ENCODE assay signal across 25 mouse cellular contexts in genomic region chr4:149797220-149797610, GRCm38 (mm10). TPM values are rescaled to one million over a fixed set of nuclear protein-coding genes. Genes with fewer than 3 reads are reported as not detected.
DNase-seq lines count a peak whose midpoint lies in the region; ATAC-seq and TF ChIP-seq lines count a peak whose summit lies in the region.
"Had no signal": no experiment of that assay in that cellular context is flagged by ENCODE, and none has a peak within 500 bp of the region (broad histone marks: within the 10 kb centered on the region; RNA-seq: fewer than 3 reads in every experiment).

No protein-coding gene starts in this region.

- no peak for DNase-seq in left cerebral cortex, adult 2 months (ENCODE audit: extremely low spot score in 1 of 2, low spot score in 2 of 2)
- no peak for DNase-seq in left cerebral cortex, postnatal 36 days (ENCODE audit: low spot score in 2 of 2)
- DNase-seq in liver, embryonic 13.5 days: no peak
- no peak for DNase-seq in c-Kit-positive CD71-positive TER-119-positive erythroid progenitor cells, embryonic 14.5 days (ENCODE audit: low spot score)
- no peak for DNase-seq in gastrocnemius, adult 8-10 months (ENCODE audit: low spot score in 2 of 2)
- DNase-seq: adrenal gland, postnatal 10 days; B cell, adult 2 months; cerebellum, adult 2 months; cerebellum, postnatal 14 days; forebrain, postnatal 0 days; gastrocnemius, postnatal 10 days; kidney, adult 11 months; kidney, postnatal 25 days; lung, postnatal 36 days; thymus, postnatal 4 days had no signal

- 46% methylated on average over 1 of the region's 1 CpGs for WGBS in liver, embryonic 13.5 days (ENCODE audit: insufficient replicate concordance)

- H3K9me3 ChIP-seq in liver, embryonic 13.5 days (replicated peaks): no peaks in the 10 kb centered on the region
- H3K9me3 ChIP-seq: embryonic facial prominence, embryonic 10.5 days; embryonic facial prominence, embryonic 15.5 days; forebrain, embryonic 12.5 days; heart, embryonic 15.5 days; hindbrain, embryonic 13.5 days; limb, embryonic 13.5 days; lung, embryonic 15.5 days; midbrain, embryonic 12.5 days had no signal

- no peak for TF ChIP-seq CTCF in left cerebral cortex, adult 2 months (IDR thresholded peaks at IDR 0.05)
- no peak for TF ChIP-seq CTCF in cortical plate, adult 2 months (IDR thresholded peaks at IDR 0.05; ENCODE audit: extremely low read depth, insufficient read depth, low read length)

- TF ChIP-seq POLR2A in cortical plate, adult 2 months (IDR thresholded peaks at IDR 0.05; ENCODE audit: extremely low read depth, insufficient read depth, low read length): no peak
- no peak for TF ChIP-seq POLR2A in myocyte (IDR thresholded peaks at IDR 0.05; ENCODE audit: insufficient read length, low read depth)

- H3K4me3 ChIP-seq in left cerebral cortex, adult 2 months: no peak overlapping the region
- H3K4me3 ChIP-seq in cortical plate, adult 2 months (ENCODE audit: insufficient read depth, low read length): no peak overlapping the region
- H3K4me3 ChIP-seq in liver, embryonic 13.5 days (replicated peaks): no peak overlapping the region
- no peak overlapping the region for H3K4me3 ChIP-seq in myocyte
- H3K4me3 ChIP-seq: embryonic facial prominence, embryonic 10.5 days; embryonic facial prominence, embryonic 15.5 days; forebrain, embryonic 12.5 days; heart, embryonic 15.5 days; hindbrain, embryonic 13.5 days; limb, embryonic 13.5 days; lung, embryonic 15.5 days; midbrain, embryonic 12.5 days had no signal

- H3ac ChIP-seq in myocyte (ENCODE audit: control insufficient read depth, insufficient read length): no peak overlapping the region

- H3K36me3 ChIP-seq in liver, embryonic 13.5 days: no peaks in the 10 kb centered on the region
- no peaks in the 10 kb centered on the region for H3K36me3 ChIP-seq in myocyte (ENCODE audit: control insufficient read depth, insufficient read depth)
- H3K36me3 ChIP-seq: embryonic facial prominence, embryonic 10.5 days; embryonic facial prominence, embryonic 15.5 days; forebrain, embryonic 12.5 days; heart, embryonic 15.5 days; hindbrain, embryonic 13.5 days; limb, embryonic 13.5 days; lung, embryonic 15.5 days; midbrain, embryonic 12.5 days had no signal

- peaks cover 6% of the 10 kb centered on the region for H3K4me1 ChIP-seq in cortical plate, adult 2 months (ENCODE audit: control insufficient read depth, insufficient read depth, low read length)
- peaks cover 34% of the 10 kb centered on the region for H3K4me1 ChIP-seq in liver, embryonic 13.5 days (replicated peaks)

- intact Hi-C loops in left cerebral cortex, adult 2 months (cut with DNase I): no loop called here
- intact Hi-C loops in left cerebral cortex, postnatal 36 days (cut with DNase I): loop anchor here (5.0 kb wide), 1 partner anchor 45 kb away; no protein-coding TSS in a partner anchor

- ATAC-seq in liver, embryonic 13.5 days (ENCODE audit: low read depth): peak; percentile 12
- ATAC-seq: forebrain, postnatal 0 days had no signal

- peak overlapping the region; percentile 75 for H3K27ac ChIP-seq in left cerebral cortex, adult 2 months
- H3K27ac ChIP-seq in cortical plate, adult 2 months (ENCODE audit: insufficient read depth, low read length): peak overlapping the region; percentile 12
- peak overlapping the region; percentile 59 for H3K27ac ChIP-seq in liver, embryonic 13.5 days
- H3K27ac ChIP-seq: embryonic facial prominence, embryonic 10.5 days; embryonic facial prominence, embryonic 15.5 days; forebrain, embryonic 12.5 days; heart, embryonic 15.5 days; hindbrain, embryonic 13.5 days; limb, embryonic 13.5 days; lung, embryonic 15.5 days; midbrain, embryonic 12.5 days had no signal

- no peaks in the 10 kb centered on the region for H3K79me2 ChIP-seq in myocyte (ENCODE audit: control insufficient read depth, insufficient read depth)

- H3K27me3 ChIP-seq in liver, embryonic 13.5 days: no peaks in the 10 kb centered on the region
- no peaks in the 10 kb centered on the region for H3K27me3 ChIP-seq in myocyte (ENCODE audit: control insufficient read depth, insufficient read depth, insufficient read length)
- H3K27me3 ChIP-seq: embryonic facial prominence, embryonic 15.5 days; heart, embryonic 15.5 days; hindbrain, embryonic 13.5 days; limb, embryonic 13.5 days; lung, embryonic 15.5 days had no signal

- no peak overlapping the region for H3K4me2 ChIP-seq in liver, embryonic 13.5 days
- peak overlapping the region; percentile 62 for H3K4me2 ChIP-seq in myocyte (ENCODE audit: low read depth)
- H3K4me2 ChIP-seq: embryonic facial prominence, embryonic 15.5 days; forebrain, embryonic 12.5 days; heart, embryonic 15.5 days; hindbrain, embryonic 13.5 days; limb, embryonic 13.5 days; lung, embryonic 15.5 days; midbrain, embryonic 12.5 days had no signal

- H3K9ac ChIP-seq in liver, embryonic 13.5 days: no peak overlapping the region
- H3K9ac ChIP-seq: embryonic facial prominence, embryonic 15.5 days; forebrain, embryonic 12.5 days; forebrain, postnatal 0 days; heart, embryonic 15.5 days; hindbrain, embryonic 13.5 days; limb, embryonic 13.5 days; lung, embryonic 15.5 days; midbrain, embryonic 12.5 days had no signal

TF ChIP-seq in myocyte, 11 proteins besides CTCF, POLR2A, EP300 and RAD21:
- TF ChIP-seq REST (IDR thresholded peaks at IDR 0.05; ENCODE audit: insufficient read depth, insufficient read length) (no peak), SRF (IDR thresholded peaks at IDR 0.05; ENCODE audit: control insufficient read depth, insufficient read length, low read depth) (no peak)
TF ChIP-seq in myocyte: peak in this region for 0.

RNA-seq across cellular contexts. Expression of gene Slc25a33, which starts 23.1 kb away (rescaled TPM):
- 10 to 100 TPM; 25.9 to 30.2 TPM for total RNA-seq in left cerebral cortex, adult 2 months (2021)
- 10 to 100 TPM; 31.9 to 34.6 TPM for total RNA-seq in left cerebral cortex, postnatal 36 days (2021)
- 43.7 and 43.9 TPM in 2 replicates for polyA plus RNA-seq in cortical plate, adult 2 months (2012; rRNA removed)
- 13.4 and 14.1 TPM in 2 replicates for polyA plus RNA-seq in liver, embryonic 13.5 days (2015; fragmentation: Nextera tagmentation; extraction: Ambion mirVana)
- polyA plus RNA-seq in myocyte (2012; fragmentation: generic; extraction: Trizol): 34.3 TPM
- total RNA-seq in gastrocnemius, adult 8-10 months (2022): 10 to 100 TPM in 3 of 4 experiments, 1 to 10 TPM in 1; 7.7 to 14.5 (median 13.0) TPM

RNA-seq across cellular contexts. Expression of gene Tmem201, which starts 59.4 kb away (rescaled TPM):
- 10 to 100 TPM; 63.3 to 67.9 TPM for total RNA-seq in left cerebral cortex, adult 2 months (2021)
- total RNA-seq in left cerebral cortex, postnatal 36 days (2021): 10 to 100 TPM; 63.8 to 66.4 TPM
- 75.0 and 75.9 TPM in 2 replicates for polyA plus RNA-seq in cortical plate, adult 2 months (2012; rRNA removed)
- polyA plus RNA-seq in liver, embryonic 13.5 days (2015; fragmentation: Nextera tagmentation; extraction: Ambion mirVana): 6.9 and 8.4 TPM in 2 replicates
- polyA plus RNA-seq in myocyte (2012; fragmentation: generic; extraction: Trizol): 31.1 TPM
- 10 to 100 TPM; 41.7 to 44.1 (median 42.9) TPM for total RNA-seq in gastrocnemius, adult 8-10 months (2022)

Comparison
In these comparisons a context has a peak if more than half of its experiments do, and no peak if none do; other contexts are left out.
1. H3K27ac ChIP-seq: peak in every context shown above with its lines; median percentile 75 in left cerebral cortex, adult 2 months; 59 in liver, embryonic 13.5 days; 12 in cortical plate, adult 2 months.